Mouse (Mus musculus) heart, postnatal 25 days (tissue): Measurements from ENCODE around the gene Ppp1r15b. TPM values are rescaled to one million over a fixed set of nuclear protein-coding genes. Genes with fewer than 3 reads are reported as not detected.
A peak's percentile ranks its signal among the peaks of the same experiment; 100 is the strongest.

Experiments
- DNase-seq: peaks from one replicate; pipeline ENCODE4 v3.0.0; 2022; ENCODE audit warnings: low spot score
- intact Hi-C: fragments of 180-260 bp; cut with DNase I; formaldehyde crosslinking; loops from one replicate; pipeline ENCODE4 v1.15.1; 2025
- total RNA-seq, 2 experiments: library from RNA; stranded (reverse); gene quantifications; 2 replicates each; pipeline ENCODE4 v1.2.3; 2021

Ppp1r15b gene
- total RNA-seq, result 10 to 100 TPM; 22.1 to 27.3 TPM

- intact Hi-C loops, result no loop called here
- peak; percentile 100 for DNase-seq
These were observed at the start of gene Ppp1r15b for GRCm38 (mm10) chr1:133130638-133131560. Gene Ppp1r15b, plus strand, starts transcription at chr1:133131143.

DNA sequence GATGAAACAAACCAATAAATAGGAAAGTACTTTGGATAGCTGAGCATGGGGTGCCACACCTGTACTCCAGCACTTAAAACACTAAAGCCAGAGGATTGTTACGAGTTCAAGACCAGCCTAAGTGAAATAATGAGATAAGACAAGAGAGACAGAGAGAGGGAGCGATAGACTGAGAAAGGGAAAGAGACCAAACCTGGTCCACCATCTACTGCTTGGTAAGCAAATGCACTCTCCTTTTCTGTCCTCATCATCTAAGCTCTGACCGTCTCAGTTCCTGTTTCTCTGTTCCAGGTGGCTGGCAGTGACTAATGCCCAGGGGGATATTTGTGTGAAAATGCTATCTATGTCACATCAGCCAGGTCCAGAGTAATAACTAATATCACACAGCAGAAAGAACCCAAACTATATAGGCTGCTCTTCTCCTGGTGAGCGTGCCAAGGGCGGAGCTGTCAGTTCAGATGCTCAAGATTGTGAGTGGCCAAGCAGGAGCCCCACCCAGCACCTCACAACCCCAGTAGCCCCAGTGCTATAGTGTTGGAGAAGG is 47.9 kb upstream of the Ppp1r15b start:
- no peak for DNase-seq
- intact Hi-C loops, result no loop called here

DNA sequence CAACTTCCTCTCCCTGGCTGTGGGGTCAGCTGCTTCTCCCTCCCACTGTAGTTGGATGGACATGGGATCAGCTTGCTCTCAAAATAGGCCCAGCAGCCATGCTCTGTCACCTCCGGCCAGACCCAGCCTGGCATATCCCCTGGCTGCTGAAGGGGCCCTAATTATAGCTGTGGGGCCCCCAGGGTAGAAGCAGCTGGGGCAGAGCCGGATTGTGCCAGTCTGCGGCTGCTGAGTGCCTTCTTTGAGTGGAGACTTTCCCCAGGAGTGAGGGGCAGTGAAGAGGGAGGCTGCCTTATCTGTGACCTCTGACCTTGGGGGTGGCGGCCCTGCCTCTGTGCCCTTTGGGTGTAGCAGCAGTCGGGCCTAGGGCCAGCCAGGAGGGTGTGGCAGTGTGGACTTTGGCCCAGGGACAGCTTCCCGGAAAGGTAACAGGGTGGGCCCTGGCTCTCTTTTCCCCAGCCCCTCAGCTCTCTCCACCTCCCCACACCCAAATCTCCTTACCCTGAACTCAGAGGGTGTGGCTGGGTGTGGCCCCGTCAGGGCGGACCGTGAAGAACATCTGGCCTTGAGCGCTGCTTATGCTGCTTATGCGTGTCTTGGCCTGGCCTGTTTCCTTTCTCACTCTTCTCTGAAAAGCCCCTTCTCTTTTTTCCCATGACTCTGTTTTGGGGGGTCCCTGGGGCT is 46.9 kb upstream of the Ppp1r15b start:
- intact Hi-C loops, result no loop called here
- no peak for DNase-seq

DNA sequence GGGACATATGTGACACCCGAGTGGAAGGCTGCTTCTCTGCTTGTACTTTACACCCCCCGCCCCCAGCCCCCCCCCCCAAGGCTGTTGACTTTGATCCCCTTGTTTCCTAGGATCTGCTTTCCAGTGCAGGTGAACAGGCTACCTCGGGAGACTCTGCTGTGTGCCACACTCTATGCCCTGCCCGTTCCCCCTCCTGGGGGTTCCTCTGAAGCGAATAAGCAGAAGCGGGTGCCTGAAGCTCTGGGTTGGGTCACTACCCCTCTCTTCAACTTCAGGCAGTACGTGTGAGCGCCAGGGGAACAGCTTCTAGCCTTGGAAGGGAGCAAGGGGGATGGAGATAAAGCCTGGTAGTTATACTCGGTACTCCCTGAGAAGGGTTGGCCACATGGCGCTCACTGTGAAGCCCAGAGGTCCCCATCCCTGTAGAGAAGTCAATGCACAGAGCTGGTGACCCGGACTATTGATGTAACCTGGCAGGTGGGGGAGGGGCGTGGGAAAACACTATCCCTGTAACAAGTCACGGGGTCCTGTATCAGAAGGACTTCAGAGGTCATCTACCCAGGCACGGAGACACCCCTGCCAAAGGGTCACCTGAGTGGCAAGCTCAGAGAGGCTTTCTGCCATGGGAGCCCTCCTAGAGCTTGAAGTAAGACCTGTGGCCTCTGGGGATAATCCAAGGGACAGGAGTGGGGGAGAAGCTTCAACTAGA is 46.1 kb upstream of the Ppp1r15b start:
- intact Hi-C loops, result no loop called here

GRCm38 (mm10) chr1:133085417-133085742 is 45.6 kb upstream of the Ppp1r15b start:
- no peak for DNase-seq
- intact Hi-C loops, result no loop called here

More for the DNA sequence above, 46.1 kb upstream of the Ppp1r15b start:
- no peak for DNase-seq

DNA sequence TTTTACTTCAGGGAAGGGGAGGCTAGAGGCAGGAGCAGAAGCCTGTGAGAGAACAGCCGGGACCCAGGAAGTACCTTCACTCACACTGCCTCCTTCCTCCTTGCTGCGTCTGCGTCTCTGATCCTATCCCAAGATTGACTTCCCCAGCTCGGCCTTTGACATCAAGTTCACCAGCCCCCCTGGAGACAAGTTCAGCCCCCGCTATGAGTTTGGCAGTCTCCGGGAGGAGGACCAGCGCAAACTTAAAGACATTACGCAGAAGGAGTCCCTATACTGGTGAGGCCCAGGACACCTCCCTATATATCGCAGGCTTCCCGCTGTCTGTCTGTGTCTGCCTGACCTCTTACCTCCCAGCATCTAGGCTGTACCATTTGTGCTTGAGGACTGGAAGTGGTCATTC is 44.1 kb upstream of the Ppp1r15b start:
- intact Hi-C loops, result loop anchor here (1.0 to 2.0 kb wide), 2 partner anchors 40 to 48 kb away; no protein-coding TSS in a partner anchor

GRCm38 (mm10) chr1:133087206-133087905 is 43.6 kb upstream of the Ppp1r15b start:
- intact Hi-C loops, result loop anchor here (1.0 to 2.0 kb wide), 2 partner anchors 41 to 48 kb away; no protein-coding TSS in a partner anchor
- DNase-seq, result no peak

More for the DNA sequence above, 44.1 kb upstream of the Ppp1r15b start:
- no peak for DNase-seq

- DNase-seq, result no peak
- intact Hi-C loops, result no loop called here
These were observed 42.7 kb upstream of the Ppp1r15b start for GRCm38 (mm10) chr1:133088196-133088595.

GRCm38 (mm10) chr1:133089415-133089814 is 41.5 kb upstream of the Ppp1r15b start:
- intact Hi-C loops, result no loop called here
- DNase-seq, result no peak

DNA sequence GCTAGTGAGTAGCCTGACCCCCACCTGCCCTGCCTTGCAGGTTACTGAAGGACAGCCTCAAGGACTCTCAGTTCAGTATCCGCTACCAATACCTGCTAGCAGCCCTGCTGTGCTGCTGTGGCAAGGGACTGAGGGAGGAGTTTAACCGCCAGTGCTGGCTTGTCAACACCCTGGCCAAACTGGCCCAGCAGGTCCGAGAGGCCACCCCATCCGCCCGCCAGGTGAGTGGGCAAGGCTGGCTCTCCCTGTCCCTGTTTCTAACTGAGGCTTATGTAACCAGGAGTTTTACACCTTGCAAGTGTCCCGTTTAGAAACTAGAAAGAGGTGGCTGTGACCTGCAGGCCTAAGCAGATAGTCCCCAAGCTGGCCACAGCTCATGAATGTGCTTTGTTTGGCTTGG is 40.3 kb upstream of the Ppp1r15b start:
- intact Hi-C loops, result no loop called here
- DNase-seq, result no peak

GRCm38 (mm10) chr1:133091483-133091882 is 39.5 kb upstream of the Ppp1r15b start:
- DNase-seq, result no peak
- intact Hi-C loops, result no loop called here

GRCm38 (mm10) chr1:133093719-133094118 is 37.2 kb upstream of the Ppp1r15b start:
- intact Hi-C loops, result no loop called here
- DNase-seq, result no peak

DNA sequence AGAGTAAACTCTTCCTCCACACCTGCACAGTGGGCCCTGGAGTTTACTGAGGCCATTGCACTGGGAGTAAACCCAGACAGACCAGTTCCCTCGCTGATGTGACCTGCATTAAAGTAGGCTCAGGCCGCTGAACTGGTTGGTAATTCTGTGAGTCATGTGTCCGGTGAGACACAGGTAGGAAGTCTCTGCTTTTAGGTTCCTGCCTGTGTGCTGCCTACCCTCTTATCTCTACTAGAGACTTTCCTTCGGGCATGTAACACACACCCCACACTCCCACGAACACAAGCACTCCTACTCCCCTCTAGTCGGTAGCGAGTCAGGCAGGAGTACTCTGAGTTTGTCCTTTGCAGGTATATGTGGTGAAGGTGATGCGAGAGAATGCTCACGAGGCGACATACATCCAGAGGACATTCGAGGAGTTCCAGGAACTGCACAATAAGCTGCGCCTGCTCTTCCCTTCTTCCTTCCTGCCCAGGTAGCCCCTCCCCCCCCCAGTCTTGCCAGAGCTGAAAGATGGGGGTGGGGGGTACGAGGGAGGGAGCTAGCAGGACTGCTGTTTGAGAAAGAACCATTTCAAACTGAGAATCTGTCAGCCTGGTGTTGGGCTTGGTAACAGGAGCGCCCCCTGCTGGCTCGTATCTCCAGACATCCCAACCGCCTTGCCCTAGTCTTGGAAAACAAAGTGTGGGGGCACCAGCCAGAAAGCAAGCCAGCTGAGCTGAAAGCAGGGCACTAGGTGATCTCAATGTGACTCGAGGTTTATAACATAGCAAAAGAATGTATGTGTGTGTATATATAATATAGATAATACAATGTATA is 29.8 kb upstream of the Ppp1r15b start:
- intact Hi-C loops, result loop anchor here (1.0 kb wide), 1 partner anchor 62 kb away; no protein-coding TSS in a partner anchor
- DNase-seq, result peak; percentile 42

GRCm38 (mm10) chr1:133102108-133102507 is 28.8 kb upstream of the Ppp1r15b start:
- intact Hi-C loops, result no loop called here
- DNase-seq, result no peak

GRCm38 (mm10) chr1:133103315-133103714 is 27.6 kb upstream of the Ppp1r15b start:
- intact Hi-C loops, result no loop called here
- no peak for DNase-seq

- intact Hi-C loops, result no loop called here
- no peak for DNase-seq
These were observed 27.1 kb upstream of the Ppp1r15b start for GRCm38 (mm10) chr1:133103871-133104270.

- DNase-seq, result no peak
- intact Hi-C loops, result no loop called here
These were observed 14.8 kb upstream of the Ppp1r15b start for GRCm38 (mm10) chr1:133116108-133116507.

DNA sequence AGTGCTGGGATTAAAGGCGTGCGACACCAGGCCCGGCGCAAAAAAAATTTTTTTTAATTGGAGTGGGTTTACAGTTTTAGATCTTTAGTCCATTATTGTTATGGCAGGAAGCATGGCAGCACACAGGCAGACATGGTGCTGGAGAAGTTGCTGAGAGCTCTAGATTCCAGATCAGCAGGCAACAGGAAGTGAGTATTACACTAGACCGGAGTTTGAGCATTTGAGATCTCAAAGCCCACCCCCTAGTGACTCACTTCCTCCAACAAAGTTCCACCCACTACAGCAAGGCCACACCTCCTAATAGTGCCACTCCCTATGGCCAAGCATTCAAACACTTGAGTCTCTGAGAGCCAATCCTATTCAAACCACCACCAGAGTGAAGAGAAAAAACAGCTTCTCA is 12.8 kb upstream of the Ppp1r15b start:
- intact Hi-C loops, result no loop called here
- no peak for DNase-seq

DNA sequence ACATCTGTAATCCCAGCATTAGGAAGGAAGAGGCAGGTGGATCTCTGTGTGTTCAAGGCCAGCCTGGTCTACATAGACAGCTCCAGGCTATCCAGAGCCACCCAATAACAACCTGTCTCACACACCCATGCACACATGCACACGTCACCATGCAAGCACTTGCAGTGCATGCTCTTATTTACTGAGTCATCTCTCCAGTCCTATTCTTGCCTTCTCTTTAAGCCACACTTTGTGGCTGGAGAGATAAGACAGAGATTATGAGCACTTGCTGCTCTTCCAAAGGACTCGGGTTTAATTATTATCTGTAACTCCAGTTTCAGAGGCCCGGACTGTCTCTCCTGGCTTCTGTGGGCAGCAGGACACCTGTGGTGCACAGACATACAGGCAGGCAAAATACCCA is 12.1 kb upstream of the Ppp1r15b start:
- intact Hi-C loops, result no loop called here
- no peak for DNase-seq
